8 mouse cellular contexts compared by ENCODE assay signal in genomic region chr5:137352011-137352975, GRCm38 (mm10). TPM values are rescaled to one million over a fixed set of nuclear protein-coding genes. Genes with fewer than 3 reads are reported as not detected.
DNase-seq lines count a peak whose midpoint lies in the region; ATAC-seq and TF ChIP-seq lines count a peak whose summit lies in the region.

No protein-coding gene starts in this region.

- peak overlapping the region; percentile 88 for H3K4me2 ChIP-seq in heart, postnatal 0 days (ENCODE audit: low read depth, low read length)
- H3K4me2 ChIP-seq in midbrain, embryonic 12.5 days (replicated peaks): peak overlapping the region; percentile 81

- TF ChIP-seq CTCF in E14TG2a.4 (conservative IDR thresholded peaks at IDR 0.05; ENCODE audit: low read length): no peak
- TF ChIP-seq CTCF in heart, postnatal 0 days (IDR thresholded peaks at IDR 0.05; ENCODE audit: low read depth): no peak

- WGBS in heart, postnatal 0 days: 16% methylated on average over 15 of the region's 16 CpGs
- 23% methylated on average over 16 of the region's 16 CpGs for WGBS in midbrain, embryonic 12.5 days

- H3K27ac ChIP-seq in brown adipose tissue, adult 24 weeks (replicated peaks; ENCODE audit: low read depth, low read length): peak overlapping the region; percentile 83
- peak overlapping the region; percentile 99 for H3K27ac ChIP-seq in heart, postnatal 0 days (ENCODE audit: low read depth)
- no peak overlapping the region for H3K27ac ChIP-seq in midbrain, embryonic 12.5 days (replicated peaks)

- H3K27me3 ChIP-seq in E14TG2a.4 (ENCODE audit: insufficient read depth, low read length): no peaks in the 10 kb centered on the region
- no peaks in the 10 kb centered on the region for H3K27me3 ChIP-seq in heart, postnatal 0 days (ENCODE audit: control insufficient read depth, insufficient read depth, low read length)
- H3K27me3 ChIP-seq in midbrain, embryonic 12.5 days: peaks cover 4% of the 10 kb centered on the region; the same call in 1 of the 2 replicates

- no peaks in the 10 kb centered on the region for H3K9me3 ChIP-seq in E14TG2a.4 (ENCODE audit: low read length)
- H3K9me3 ChIP-seq in heart, postnatal 0 days (replicated peaks; ENCODE audit: control insufficient read depth, low read length): no peaks in the 10 kb centered on the region
- no peaks in the 10 kb centered on the region for H3K9me3 ChIP-seq in midbrain, embryonic 12.5 days

- peaks cover 38% of the 10 kb centered on the region for H3K36me3 ChIP-seq in E14TG2a.4 (ENCODE audit: insufficient read depth, low read length)
- H3K36me3 ChIP-seq in heart, postnatal 0 days (replicated peaks; ENCODE audit: control insufficient read depth, insufficient read depth, low read length): peaks cover 37% of the 10 kb centered on the region
- H3K36me3 ChIP-seq in midbrain, embryonic 12.5 days: peaks cover 37% of the 10 kb centered on the region

- DNase-seq in heart, postnatal 0 days (ENCODE audit: low spot score): peak; percentile 41
- DNase-seq in kidney, postnatal 25 days: peak; percentile 84 to 91
- no peak for DNase-seq in thymus, postnatal 36 days
- no peak for DNase-seq in layer of hippocampus, adult 9-11 months

- H3K9ac ChIP-seq in heart, postnatal 0 days (replicated peaks; ENCODE audit: low read depth, low read length): peak overlapping the region; percentile 97
- peak overlapping the region; percentile 94 for H3K9ac ChIP-seq in midbrain, embryonic 12.5 days (replicated peaks)

- no peak for TF ChIP-seq EP300 in heart, postnatal 0 days (IDR thresholded peaks at IDR 0.05; ENCODE audit: low read depth)

- H3K4me3 ChIP-seq in E14TG2a.4 (replicated peaks; ENCODE audit: low read length): peak overlapping the region; percentile 91
- peak overlapping the region; percentile 71 for H3K4me3 ChIP-seq in brown adipose tissue, adult 24 weeks (ENCODE audit: insufficient read depth, low read depth, low read length)
- peak overlapping the region; percentile 93 for H3K4me3 ChIP-seq in heart, postnatal 0 days (ENCODE audit: low read depth, low read length)
- peak overlapping the region; percentile 76 for H3K4me3 ChIP-seq in midbrain, embryonic 12.5 days

- H3K4me1 ChIP-seq in E14TG2a.4 (replicated peaks; ENCODE audit: low read depth, low read length): peaks cover 67% of the 10 kb centered on the region
- peaks cover 5% of the 10 kb centered on the region; the same call in 1 of the 2 replicates for H3K4me1 ChIP-seq in brown adipose tissue, adult 24 weeks (ENCODE audit: control insufficient read depth, insufficient read depth, insufficient read length, low read length)
- H3K4me1 ChIP-seq in heart, postnatal 0 days (ENCODE audit: control insufficient read depth, insufficient read depth): peaks cover 24% of the 10 kb centered on the region
- peaks cover 41% of the 10 kb centered on the region for H3K4me1 ChIP-seq in midbrain, embryonic 12.5 days

- ATAC-seq in heart, postnatal 0 days (ENCODE audit: insufficient read depth, low read depth): no peak
- no peak for ATAC-seq in midbrain, embryonic 12.5 days (ENCODE audit: low FRiP score, low read depth)
- no peak for ATAC-seq in granulocyte monocyte progenitor cell, adult 5-6 weeks (replicated peaks; ENCODE audit: poor library complexity, severe bottlenecking)

RNA-seq across cellular contexts. Expression of gene Ephb4, which starts 2.4 kb away (rescaled TPM):
- polyA plus RNA-seq in brown adipose tissue, adult 24 weeks (2012; ENCODE audit: insufficient read depth, insufficient read length, missing spikeins): 10.3 and 10.4 TPM in 2 replicates
- total RNA-seq in heart, postnatal 0 days (2014; rRNA removed; ENCODE audit: low replicate concordance): 99.2 and 113 TPM in 2 replicates
- 20.4 and 23.1 TPM in 2 replicates for polyA plus RNA-seq in heart, postnatal 0 days (2015; fragmentation: Nextera tagmentation; extraction: Ambion mirVana)
- 27.0 and 28.9 TPM in 2 replicates for polyA plus RNA-seq in midbrain, embryonic 12.5 days (2016; fragmentation: Nextera tagmentation; extraction: Ambion mirVana)
- total RNA-seq in granulocyte monocyte progenitor cell, adult 5-6 weeks (2014; fragmentation: Nextera tagmentation): not detected in 2 replicates
- total RNA-seq in granulocyte monocyte progenitor cell, adult 5-6 weeks (2017): not detected in 2 replicates

RNA-seq across cellular contexts. Expression of gene Slc12a9, which starts 18.9 kb away (rescaled TPM):
- 2.5 and 5.2 TPM in 2 replicates for polyA plus RNA-seq in brown adipose tissue, adult 24 weeks (2012; ENCODE audit: insufficient read depth, insufficient read length, missing spikeins)
- 7.3 and 14.8 TPM in 2 replicates for total RNA-seq in heart, postnatal 0 days (2014; rRNA removed; ENCODE audit: low replicate concordance)
- 4.0 and 4.5 TPM in 2 replicates for polyA plus RNA-seq in heart, postnatal 0 days (2015; fragmentation: Nextera tagmentation; extraction: Ambion mirVana)
- 22.7 and 22.9 TPM in 2 replicates for polyA plus RNA-seq in midbrain, embryonic 12.5 days (2016; fragmentation: Nextera tagmentation; extraction: Ambion mirVana)
- total RNA-seq in granulocyte monocyte progenitor cell, adult 5-6 weeks (2014; fragmentation: Nextera tagmentation): 16.3 and 26.3 TPM in 2 replicates
- total RNA-seq in granulocyte monocyte progenitor cell, adult 5-6 weeks (2017): 6.5 and 6.6 TPM in 2 replicates

RNA-seq across cellular contexts. Expression of gene Trip6, which starts 38.1 kb away (rescaled TPM):
- polyA plus RNA-seq in brown adipose tissue, adult 24 weeks (2012; ENCODE audit: insufficient read depth, insufficient read length, missing spikeins): 13.1 and 20.6 TPM in 2 replicates
- 44.8 and 46.8 TPM in 2 replicates for total RNA-seq in heart, postnatal 0 days (2014; rRNA removed; ENCODE audit: low replicate concordance)
- 22.9 and 28.6 TPM in 2 replicates for polyA plus RNA-seq in heart, postnatal 0 days (2015; fragmentation: Nextera tagmentation; extraction: Ambion mirVana)
- 34.9 and 43.3 TPM in 2 replicates for polyA plus RNA-seq in midbrain, embryonic 12.5 days (2016; fragmentation: Nextera tagmentation; extraction: Ambion mirVana)
- 9.4 and 9.9 TPM in 2 replicates for total RNA-seq in granulocyte monocyte progenitor cell, adult 5-6 weeks (2014; fragmentation: Nextera tagmentation)
- 2.9 and 5.6 TPM in 2 replicates for total RNA-seq in granulocyte monocyte progenitor cell, adult 5-6 weeks (2017)

RNA-seq across cellular contexts. Expression of gene Srrt, which starts 44.8 kb away (rescaled TPM):
- 31.0 and 45.4 TPM in 2 replicates for polyA plus RNA-seq in brown adipose tissue, adult 24 weeks (2012; ENCODE audit: insufficient read depth, insufficient read length, missing spikeins)
- total RNA-seq in heart, postnatal 0 days (2014; rRNA removed; ENCODE audit: low replicate concordance): 77.2 and 139 TPM in 2 replicates
- polyA plus RNA-seq in heart, postnatal 0 days (2015; fragmentation: Nextera tagmentation; extraction: Ambion mirVana): 34.9 and 38.0 TPM in 2 replicates
- 178 and 180 TPM in 2 replicates for polyA plus RNA-seq in midbrain, embryonic 12.5 days (2016; fragmentation: Nextera tagmentation; extraction: Ambion mirVana)
- total RNA-seq in granulocyte monocyte progenitor cell, adult 5-6 weeks (2014; fragmentation: Nextera tagmentation): 238 and 321 TPM in 2 replicates
- total RNA-seq in granulocyte monocyte progenitor cell, adult 5-6 weeks (2017): 239 and 278 TPM in 2 replicates

RNA-seq across cellular contexts. Expression of gene Ufsp1, which starts 57.9 kb away (rescaled TPM):
- polyA plus RNA-seq in brown adipose tissue, adult 24 weeks (2012; ENCODE audit: insufficient read depth, insufficient read length, missing spikeins): 7.4 and 11.4 TPM in 2 replicates
- total RNA-seq in heart, postnatal 0 days (2014; rRNA removed; ENCODE audit: low replicate concordance): 4.1 and 5.6 TPM in 2 replicates
- polyA plus RNA-seq in heart, postnatal 0 days (2015; fragmentation: Nextera tagmentation; extraction: Ambion mirVana): 11.5 and 11.9 TPM in 2 replicates
- polyA plus RNA-seq in midbrain, embryonic 12.5 days (2016; fragmentation: Nextera tagmentation; extraction: Ambion mirVana): 7.9 and 8.0 TPM in 2 replicates
- total RNA-seq in granulocyte monocyte progenitor cell, adult 5-6 weeks (2014; fragmentation: Nextera tagmentation): 0.53 TPM in 1 of 2 replicates, not detected in the other
- 0.43 and 5.2 TPM in 2 replicates for total RNA-seq in granulocyte monocyte progenitor cell, adult 5-6 weeks (2017)

Comparison
In these comparisons a context has a peak if more than half of its experiments do, and no peak if none do; other contexts are left out.
1. DNase-seq: peak in heart, postnatal 0 days (single experiment) and kidney, postnatal 25 days (2 of 2); none in thymus, postnatal 36 days (0 of 2) and layer of hippocampus, adult 9-11 months (single experiment).
2. Peak in every context shown above with its lines, with median percentiles within 50 percentile points of each other: H3K4me3 ChIP-seq.